8 mouse cellular contexts compared by ENCODE assay signal in genomic region chr3:108295379-108296219, GRCm38 (mm10). TPM values are rescaled to one million over a fixed set of nuclear protein-coding genes. Genes with fewer than 3 reads are reported as not detected.
DNase-seq lines count a peak whose midpoint lies in the region; ATAC-seq and TF ChIP-seq lines count a peak whose summit lies in the region.

No protein-coding gene starts in this region.

- H3K27me3 ChIP-seq in kidney, embryonic 14.5 days (ENCODE audit: control insufficient read depth, insufficient read depth, low read length) = no peaks in the 10 kb centered on the region
- H3K27me3 ChIP-seq in hindbrain, embryonic 14.5 days (ENCODE audit: control insufficient read depth, insufficient read depth, low read length) = no peaks in the 10 kb centered on the region
- no peaks in the 10 kb centered on the region for H3K27me3 ChIP-seq in limb, embryonic 12.5 days
- H3K27me3 ChIP-seq in midbrain, embryonic 14.5 days (ENCODE audit: control insufficient read depth, insufficient read depth, low read length) = no peaks in the 10 kb centered on the region

- intact Hi-C loops in gastrocnemius, adult 2 months (cut with DNase I) = loop anchor here (2.0 kb wide), 1 partner anchor 17 kb away; no protein-coding TSS in a partner anchor

- H3K9ac ChIP-seq in kidney, embryonic 14.5 days (ENCODE audit: low read depth, low read length) = no peak overlapping the region
- peak overlapping the region; percentile 34 for H3K9ac ChIP-seq in hindbrain, embryonic 14.5 days
- H3K9ac ChIP-seq in limb, embryonic 12.5 days (replicated peaks) = no peak overlapping the region; the same call in 1 of the 2 replicates
- peak overlapping the region; percentile 36 for H3K9ac ChIP-seq in midbrain, embryonic 14.5 days (replicated peaks; ENCODE audit: low read length)

- TF ChIP-seq CTCF in gastrocnemius, adult 2 months (IDR thresholded peaks at IDR 0.05) = no peak

- no peaks in the 10 kb centered on the region for H3K9me3 ChIP-seq in kidney, embryonic 14.5 days (ENCODE audit: control insufficient read depth, low read length)
- no peaks in the 10 kb centered on the region for H3K9me3 ChIP-seq in hindbrain, embryonic 14.5 days (ENCODE audit: control insufficient read depth, low read length)
- no peaks in the 10 kb centered on the region for H3K9me3 ChIP-seq in limb, embryonic 12.5 days
- no peaks in the 10 kb centered on the region for H3K9me3 ChIP-seq in midbrain, embryonic 14.5 days (ENCODE audit: control insufficient read depth, low read length)

- H3K4me2 ChIP-seq in kidney, embryonic 14.5 days (replicated peaks; ENCODE audit: low read depth, low read length) = peak overlapping the region; percentile 29; the same call in 1 of the 2 replicates
- H3K4me2 ChIP-seq in hindbrain, embryonic 14.5 days (replicated peaks) = peak overlapping the region; percentile 39
- H3K4me2 ChIP-seq in limb, embryonic 12.5 days = peak overlapping the region; percentile 43
- peak overlapping the region; percentile 37 for H3K4me2 ChIP-seq in midbrain, embryonic 14.5 days (ENCODE audit: low read length)

- H3K36me3 ChIP-seq in kidney, embryonic 14.5 days (ENCODE audit: control insufficient read depth, insufficient read depth, low read length) = no peaks in the 10 kb centered on the region
- 0 out of 2 replicates have a peak, but pooled peaks cover 3% of the 10 kb centered on the region for H3K36me3 ChIP-seq in hindbrain, embryonic 14.5 days (replicated peaks; ENCODE audit: control insufficient read depth, insufficient read depth)
- H3K36me3 ChIP-seq in limb, embryonic 12.5 days = no peaks in the 10 kb centered on the region
- no peaks in the 10 kb centered on the region for H3K36me3 ChIP-seq in midbrain, embryonic 14.5 days (ENCODE audit: control insufficient read depth, insufficient read depth, low read length)

- 49% methylated on average over 14 of the region's 14 CpGs for WGBS in kidney, embryonic 14.5 days
- WGBS in hindbrain, embryonic 14.5 days = 27% methylated on average over 14 of the region's 14 CpGs
- 50% methylated on average over 14 of the region's 14 CpGs for WGBS in limb, embryonic 12.5 days
- 28% methylated on average over 14 of the region's 14 CpGs for WGBS in midbrain, embryonic 14.5 days

- peak overlapping the region; percentile 3; the same call in 1 of the 2 replicates for H3K4me3 ChIP-seq in kidney, embryonic 14.5 days (ENCODE audit: low read length)
- H3K4me3 ChIP-seq in gastrocnemius, adult 2 months = peak overlapping the region; percentile 55
- no peak overlapping the region for H3K4me3 ChIP-seq in hindbrain, embryonic 14.5 days (replicated peaks; ENCODE audit: low read length)
- H3K4me3 ChIP-seq in limb, embryonic 12.5 days (replicated peaks) = no peak overlapping the region
- H3K4me3 ChIP-seq in midbrain, embryonic 14.5 days (replicated peaks; ENCODE audit: low read depth, low read length) = 0 out of 2 replicates have a peak overlapping the region, but pooled peaks have one; percentile 1

- DNase-seq in kidney, adult 8-10 months = no peak
- peak; percentile 76 to 86 for DNase-seq in cerebellum, postnatal 10 days
- peak; percentile 82 for DNase-seq in gastrocnemius, adult 2 months
- no peak for DNase-seq in hindbrain, embryonic 14.5 days (ENCODE audit: low spot score)
- peak; percentile 50 for DNase-seq in midbrain, embryonic 14.5 days
- DNase-seq in thymus, postnatal 10 days (ENCODE audit: low spot score in 2 of 2) = no peak

- ATAC-seq in kidney, embryonic 14.5 days (ENCODE audit: low FRiP score, low TSS enrichment) = no peak
- ATAC-seq in hindbrain, embryonic 14.5 days (ENCODE audit: low FRiP score) = 0 out of 2 replicates have a peak, but pooled peaks have one; percentile 22
- ATAC-seq in limb, embryonic 12.5 days (ENCODE audit: insufficient number of reproducible peaks, insufficient read depth, low FRiP score, low TSS enrichment, low read depth) = no peak
- peak; percentile 46; the same call in 1 of the 2 replicates for ATAC-seq in midbrain, embryonic 14.5 days (ENCODE audit: low FRiP score, low TSS enrichment)

- H3K4me1 ChIP-seq in kidney, embryonic 14.5 days (ENCODE audit: control insufficient read depth, insufficient read depth, low read length) = peaks cover 29% of the 10 kb centered on the region
- peaks cover 51% of the 10 kb centered on the region for H3K4me1 ChIP-seq in hindbrain, embryonic 14.5 days (replicated peaks; ENCODE audit: control insufficient read depth, insufficient read depth, low read length)
- H3K4me1 ChIP-seq in limb, embryonic 12.5 days (replicated peaks) = peaks cover 47% of the 10 kb centered on the region
- peaks cover 39% of the 10 kb centered on the region for H3K4me1 ChIP-seq in midbrain, embryonic 14.5 days (ENCODE audit: control insufficient read depth, insufficient read depth, low read length)

- H3K27ac ChIP-seq in kidney, embryonic 14.5 days (ENCODE audit: low read depth, low read length) = peak overlapping the region; percentile 55; the same call in 1 of the 2 replicates
- peak overlapping the region; percentile 81 for H3K27ac ChIP-seq in gastrocnemius, adult 2 months
- peak overlapping the region; percentile 79 for H3K27ac ChIP-seq in hindbrain, embryonic 14.5 days
- H3K27ac ChIP-seq in limb, embryonic 12.5 days = peak overlapping the region; percentile 51
- H3K27ac ChIP-seq in midbrain, embryonic 14.5 days (replicated peaks; ENCODE audit: low read depth, low read length) = peak overlapping the region; percentile 72

RNA-seq across cellular contexts. Expression of gene Sort1, which starts 11.7 kb away (rescaled TPM):
- polyA plus RNA-seq in kidney, embryonic 14.5 days (2014; fragmentation: Nextera tagmentation; extraction: Ambion mirVana) = 10.0 and 17.8 TPM in 2 replicates
- 10 to 100 TPM; 28.4 to 56.4 TPM for total RNA-seq in gastrocnemius, adult 2 months (2021)
- polyA plus RNA-seq in hindbrain, embryonic 14.5 days (2014; fragmentation: Nextera tagmentation; extraction: Ambion mirVana) = 24.2 and 25.4 TPM in 2 replicates
- 14.7 and 16.2 TPM in 2 replicates for polyA plus RNA-seq in limb, embryonic 12.5 days (2016; fragmentation: Nextera tagmentation; extraction: Ambion mirVana)
- polyA plus RNA-seq in midbrain, embryonic 14.5 days (2014; fragmentation: Nextera tagmentation; extraction: Ambion mirVana) = 23.4 and 28.6 TPM in 2 replicates

RNA-seq across cellular contexts. Expression of gene Psma5, which starts 38.9 kb away (rescaled TPM):
- 327 and 365 TPM in 2 replicates for polyA plus RNA-seq in kidney, embryonic 14.5 days (2014; fragmentation: Nextera tagmentation; extraction: Ambion mirVana)
- 10 to 100 TPM; 51.8 to 55.7 TPM for total RNA-seq in gastrocnemius, adult 2 months (2021)
- 251 and 253 TPM in 2 replicates for polyA plus RNA-seq in hindbrain, embryonic 14.5 days (2014; fragmentation: Nextera tagmentation; extraction: Ambion mirVana)
- 297 and 302 TPM in 2 replicates for polyA plus RNA-seq in limb, embryonic 12.5 days (2016; fragmentation: Nextera tagmentation; extraction: Ambion mirVana)
- 249 and 256 TPM in 2 replicates for polyA plus RNA-seq in midbrain, embryonic 14.5 days (2014; fragmentation: Nextera tagmentation; extraction: Ambion mirVana)

Comparison
In these comparisons a context has a peak if more than half of its experiments do, and no peak if none do; other contexts are left out.
1. ATAC-seq: peak in hindbrain, embryonic 14.5 days (single experiment) and midbrain, embryonic 14.5 days (single experiment); none in kidney, embryonic 14.5 days (single experiment) and limb, embryonic 12.5 days (single experiment).
2. H3K4me3 ChIP-seq: peak in kidney, embryonic 14.5 days (single experiment), gastrocnemius, adult 2 months (single experiment) and midbrain, embryonic 14.5 days (single experiment); none in hindbrain, embryonic 14.5 days (single experiment) and limb, embryonic 12.5 days (single experiment).
3. H3K9ac ChIP-seq: peak in hindbrain, embryonic 14.5 days (single experiment) and midbrain, embryonic 14.5 days (single experiment); none in kidney, embryonic 14.5 days (single experiment) and limb, embryonic 12.5 days (single experiment).
4. DNase-seq: peak in cerebellum, postnatal 10 days (2 of 2), gastrocnemius, adult 2 months (single experiment) and midbrain, embryonic 14.5 days (single experiment); none in kidney, adult 8-10 months (0 of 2), hindbrain, embryonic 14.5 days (single experiment) and thymus, postnatal 10 days (0 of 2).
5. Peak in every context shown above with its lines, with median percentiles within 50 percentile points of each other: H3K27ac ChIP-seq and H3K4me2 ChIP-seq.